Mouse (Mus musculus) cerebellum, adult 2 months (tissue): ENCODE measurements around the gene Rps6kc1.

Source experiments
- CTCF ChIP-seq: fragments of 200-500 bp; IDR thresholded peaks from 2 replicates; pipeline ENCODE4 v1.5.1; 2011; ENCODE audit warnings: low read depth, mild to moderate bottlenecking, control low read depth, low read length, moderate library complexity, borderline replicate concordance; ENCODE audit not compliant: insufficient read depth
- POLR2A ChIP-seq: fragments of 200-500 bp; IDR thresholded peaks from 2 replicates; pipeline ENCODE4 v1.6.1; 2011; ENCODE audit warnings: low read length, control low read depth, borderline replicate concordance; ENCODE audit not compliant: insufficient read depth

DNA sequence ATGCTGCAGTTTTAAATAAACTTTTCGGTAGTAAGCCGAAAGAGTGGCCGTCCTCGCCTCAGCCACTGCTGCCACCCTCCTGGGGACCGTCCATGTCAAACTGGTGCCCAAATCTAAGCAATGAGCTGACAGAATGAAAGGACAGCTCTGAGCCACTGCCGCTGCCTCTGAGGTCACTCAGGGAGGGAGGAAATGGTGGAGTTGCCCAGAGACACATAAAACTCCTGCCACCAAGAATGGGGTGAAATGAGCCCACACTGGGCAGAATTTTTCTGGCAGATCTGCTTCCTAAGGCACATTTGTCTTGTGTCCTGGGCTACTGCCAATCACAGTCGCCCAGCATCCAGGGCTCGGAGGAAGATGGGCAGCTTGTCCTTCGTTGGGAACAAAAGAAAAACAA lies 255.5 kb downstream of the Rps6kc1 start:
- no peak for TF ChIP-seq POLR2A
- TF ChIP-seq CTCF = no peak
